Mouse (Mus musculus) intestine, embryonic 16.5 days (tissue): ENCODE results near the gene Rnf168. TPM values are rescaled to one million over a fixed set of nuclear protein-coding genes. Genes with fewer than 3 reads are reported as not detected.
"Not testable (repeated sequence)": the region's sequence is repeated elsewhere in the genome, so short reads cannot be mapped to it uniquely, and the experiment has no call there.

Experiments
- ATAC-seq: fragments of 200-750 bp; cut with Nextera tagmentation; 2 replicates; pipeline ENCODE4 v1.8.0; 2017; ENCODE audit warnings: moderate TSS enrichment, moderate library complexity
- H3K27ac ChIP-seq: fragments of 300-500 bp; sonication (generic); 2 replicates; pipeline ENCODE4 v1.5.1; 2014; ENCODE audit warnings: mild to moderate bottlenecking, low read length
- H3K27me3 ChIP-seq: fragments of 300-500 bp; sonication (generic); replicated peaks from 2 replicates; pipeline ENCODE4 v1.6.1; 2014; ENCODE audit warnings: low read length, control low read depth, mixed read lengths; ENCODE audit not compliant: control insufficient read depth, insufficient read depth
- H3K36me3 ChIP-seq: fragments of 300-500 bp; sonication (generic); 2 replicates; pipeline ENCODE4 v1.6.1; 2014; ENCODE audit warnings: low read length, control low read depth; ENCODE audit not compliant: control insufficient read depth, insufficient read depth
- H3K4me1 ChIP-seq: fragments of 300-500 bp; sonication (generic); 2 replicates; pipeline ENCODE4 v1.6.1; 2014; ENCODE audit warnings: low read length, control low read depth, mixed read lengths; ENCODE audit not compliant: control insufficient read depth, insufficient read depth
- H3K4me2 ChIP-seq: fragments of 300-500 bp; sonication (generic); 2 replicates; pipeline ENCODE4 v1.6.1; 2014; ENCODE audit warnings: low read depth, low read length, control low read depth
- H3K4me3 ChIP-seq: fragments of 300-500 bp; sonication (generic); 2 replicates; pipeline ENCODE4 v1.5.1; 2014; ENCODE audit warnings: mild to moderate bottlenecking, low read length
- H3K9ac ChIP-seq: fragments of 300-500 bp; sonication (generic); 2 replicates; pipeline ENCODE4 v1.6.1; 2014; ENCODE audit warnings: low read depth, low read length
- H3K9me3 ChIP-seq: fragments of 300-500 bp; sonication (generic); 2 replicates; pipeline ENCODE4 v1.6.1; 2016; ENCODE audit warnings: low read length, control low read depth; ENCODE audit not compliant: control insufficient read depth
- WGBS: fragments of 180-500 bp; shearing (Covaris S2); extraction: QIAGEN DNeasy Blood & Tissue Kit; methylation state at CpG from one replicate; pipeline ENCODE4 v1.1.7; 2014; 5-methylcytosine and 5-hydroxymethylcytosine counted together
- polyA plus RNA-seq: library from polyadenylated mRNA; unstranded; fragments of >200 nt; fragmentation: Nextera tagmentation; extraction: Ambion mirVana; gene quantifications from 2 replicates; pipeline ENCODE4 v1.2.1, GENCODE M21; 2015

Gene Rnf168
- polyA plus RNA-seq, 1 experiment from 2014 or later: 16.8 TPM

GRCm38 (mm10) chr16:32271291-32271690, 6.0 kb upstream of the Rnf168 start, which contains the start of gene Smco1:
Gene Smco1 (plus strand): TSS chr16:32271468.
- Histone ChIP-seq H3K36me3 (no peaks in the 10 kb centered on the region), H3K9me3 (no peaks in the 10 kb centered on the region), H3K27ac (no peak within 1 kb of the TSS), H3K4me2 (no peak within 1 kb of the TSS), H3K4me3 (no peak within 1 kb of the TSS), H3K4me1 (no peaks in the 10 kb centered on the region), H3K27me3 (no peaks in the 10 kb centered on the region), H3K9ac (no peak within 1 kb of the TSS)
- no peak for ATAC-seq
- WGBS: 86% methylated on average over 11 of the region's 11 CpGs

GRCm38 (mm10) chr16:32273338-32273737, 3.9 kb upstream of the Rnf168 start:
- no peak overlapping the region for H3K9ac ChIP-seq
- no peak overlapping the region for H3K27ac ChIP-seq
- 55% methylated on average over 9 of the region's 9 CpGs for WGBS
- H3K4me3 ChIP-seq: no peak overlapping the region
- H3K4me2 ChIP-seq: no peak overlapping the region
- H3K27me3 ChIP-seq: no peaks in the 10 kb centered on the region
- no peaks in the 10 kb centered on the region for H3K4me1 ChIP-seq
- no peak for ATAC-seq
- no peaks in the 10 kb centered on the region for H3K9me3 ChIP-seq
- no peaks in the 10 kb centered on the region for H3K36me3 ChIP-seq

- Histone ChIP-seq H3K27me3 (no peaks in the 10 kb centered on the region), H3K4me3 (no peak overlapping the region), H3K9me3 (0 out of 2 replicates have a peak, but pooled peaks cover 4% of the 10 kb centered on the region), H3K27ac (no peak overlapping the region), H3K4me2 (no peak overlapping the region), H3K36me3 (peaks cover 4% of the 10 kb centered on the region), H3K4me1 (peaks cover 3% of the 10 kb centered on the region), H3K9ac (no peak overlapping the region)
- WGBS: 89% methylated on average over 6 of the region's 6 CpGs
- no peak for ATAC-seq
Observed at GRCm38 (mm10) chr16:32275041-32275440, 2.2 kb upstream of the Rnf168 start.

GRCm38 (mm10) chr16:32275830-32276229, 1.4 kb upstream of the Rnf168 start:
- peaks cover 7% of the 10 kb centered on the region for H3K36me3 ChIP-seq
- no peak overlapping the region for H3K9ac ChIP-seq
- no peak for ATAC-seq

GRCm38 (mm10) chr16:32278396-32278795, 1.1 kb downstream of the Rnf168 start:
- ATAC-seq: no peak
- 50% methylated on average over 7 of the region's 7 CpGs for WGBS

More at GRCm38 (mm10) chr16:32275830-32276229, 1.4 kb upstream of the Rnf168 start:
- WGBS: 77% methylated on average over 1 of the region's 1 CpGs
- H3K27me3 ChIP-seq: no peaks in the 10 kb centered on the region
- no peak overlapping the region for H3K27ac ChIP-seq
- 0 out of 2 replicates have a peak, but pooled peaks cover 7% of the 10 kb centered on the region for H3K9me3 ChIP-seq
- H3K4me3 ChIP-seq: no peak overlapping the region
- no peak overlapping the region for H3K4me2 ChIP-seq
- H3K4me1 ChIP-seq: peaks cover 3% of the 10 kb centered on the region

GRCm38 (mm10) chr16:32280211-32280610, 3.0 kb downstream of the Rnf168 start:
- no peaks in the 10 kb centered on the region for H3K27me3 ChIP-seq
- H3K27ac ChIP-seq: no peak overlapping the region
- no peak for ATAC-seq
- no peak overlapping the region for H3K9ac ChIP-seq
- 0 out of 2 replicates have a peak, but pooled peaks cover 7% of the 10 kb centered on the region for H3K9me3 ChIP-seq
- H3K36me3 ChIP-seq: peaks cover 7% of the 10 kb centered on the region
- peaks cover 12% of the 10 kb centered on the region for H3K4me1 ChIP-seq
- no peak overlapping the region for H3K4me2 ChIP-seq
- no peak overlapping the region for H3K4me3 ChIP-seq
- WGBS: 94% methylated on average over 8 of the region's 8 CpGs

More at GRCm38 (mm10) chr16:32278396-32278795, 1.1 kb downstream of the Rnf168 start:
- H3K9ac ChIP-seq: peak overlapping the region; percentile 93
- peaks cover 7% of the 10 kb centered on the region for H3K36me3 ChIP-seq
- peak overlapping the region; percentile 70 for H3K4me2 ChIP-seq
- peak overlapping the region; percentile 98; the same call in 1 of the 2 replicates for H3K27ac ChIP-seq
- H3K9me3 ChIP-seq: 0 out of 2 replicates have a peak, but pooled peaks cover 7% of the 10 kb centered on the region
- H3K4me1 ChIP-seq: peaks cover 6% of the 10 kb centered on the region
- no peaks in the 10 kb centered on the region for H3K27me3 ChIP-seq
- peak overlapping the region; percentile 86 for H3K4me3 ChIP-seq

GRCm38 (mm10) chr16:32282608-32283007, 5.3 kb downstream of the Rnf168 start:
- H3K4me3 ChIP-seq: no peak overlapping the region
- peaks cover 12% of the 10 kb centered on the region for H3K4me1 ChIP-seq
- no peak overlapping the region for H3K4me2 ChIP-seq
- no peak for ATAC-seq
- H3K9me3 ChIP-seq: 0 out of 2 replicates have a peak, but pooled peaks cover 7% of the 10 kb centered on the region
- peaks cover 10% of the 10 kb centered on the region for H3K36me3 ChIP-seq
- no peak overlapping the region for H3K27ac ChIP-seq
- no peaks in the 10 kb centered on the region for H3K27me3 ChIP-seq
- H3K9ac ChIP-seq: no peak overlapping the region

GRCm38 (mm10) chr16:32291821-32292220, 14.6 kb downstream of the Rnf168 start:
- 94% methylated on average over 4 of the region's 4 CpGs for WGBS
- H3K4me1 ChIP-seq: no peaks in the 10 kb centered on the region
- H3K9ac ChIP-seq: no peak overlapping the region
- H3K4me3 ChIP-seq: no peak overlapping the region
- no peak overlapping the region for H3K27ac ChIP-seq
- no peaks in the 10 kb centered on the region for H3K9me3 ChIP-seq
- H3K4me2 ChIP-seq: no peak overlapping the region
- no peak for ATAC-seq
- no peaks in the 10 kb centered on the region for H3K27me3 ChIP-seq
- peaks cover 9% of the 10 kb centered on the region for H3K36me3 ChIP-seq

- not testable (repeated sequence) for ATAC-seq
Observed at GRCm38 (mm10) chr16:32299617-32300016, 22.4 kb downstream of the Rnf168 start.

GRCm38 (mm10) chr16:32303046-32303445, 25.8 kb downstream of the Rnf168 start:
- Histone ChIP-seq H3K36me3 (no peaks in the 10 kb centered on the region), H3K27me3 (no peaks in the 10 kb centered on the region), H3K4me1 (no peaks in the 10 kb centered on the region), H3K27ac (no peak overlapping the region), H3K9me3 (no peaks in the 10 kb centered on the region), H3K4me2 (no peak overlapping the region), H3K9ac (no peak overlapping the region), H3K4me3 (no peak overlapping the region)
- no peak for ATAC-seq
- 52% methylated on average over 1 of the region's 1 CpGs for WGBS

More at GRCm38 (mm10) chr16:32299617-32300016, 22.4 kb downstream of the Rnf168 start:
- WGBS: 95% methylated on average over 4 of the region's 4 CpGs
- not testable (repeated sequence) for H3K4me3 ChIP-seq, H3K27me3 ChIP-seq, H3K4me1 ChIP-seq, H3K9me3 ChIP-seq, H3K4me2 ChIP-seq, H3K9ac ChIP-seq, H3K27ac ChIP-seq, H3K36me3 ChIP-seq
